Mouse (Mus musculus) ES-E14 (cell line): ENCODE measurements around the gene Efna2. TPM values are rescaled to one million over a fixed set of nuclear protein-coding genes. Genes with fewer than 3 reads are reported as not detected.
A peak's percentile ranks its signal among the peaks of the same experiment; 100 is the strongest.

Experiments used
- DNase-seq: peaks from one replicate; pipeline ENCODE4 v3.0.0-alpha.2; 2013; ENCODE audit warnings: low read depth, low spot score
- H3K27ac ChIP-seq: 2 replicates; pipeline ENCODE4 v1.5.1; 2012; ENCODE audit warnings: low read depth, mild to moderate bottlenecking, low read length, moderate library complexity, mixed read lengths; ENCODE audit not compliant: poor library complexity, insufficient read depth, severe bottlenecking
- H3K36me3 ChIP-seq: 2 replicates; pipeline ENCODE4 v1.6.1; 2012; ENCODE audit warnings: mild to moderate bottlenecking, low read length, moderate library complexity, mixed read lengths; ENCODE audit not compliant: control insufficient read depth, poor library complexity, insufficient read depth, severe bottlenecking
- H3K4me1 ChIP-seq, 2 experiments: fragments of 150-350 bp in 1 of 2; sonication (generic) in 1 of 2; 2 replicates each; pipeline ENCODE4 v1.6.1; 2012; ENCODE audit warnings: low read length in 2 of 2, mild to moderate bottlenecking in 1 of 2, mixed read lengths in 1 of 2; ENCODE audit not compliant: control insufficient read depth in 2 of 2, insufficient read depth in 2 of 2, poor library complexity in 1 of 2
- H3K4me3 ChIP-seq, 2 experiments: fragments of 150-350 bp in 1 of 2; sonication (generic) in 1 of 2; 2 replicates each; pipeline ENCODE4 v1.5.1; 2012; ENCODE audit warnings: low read length in 2 of 2, low read depth in 1 of 2, mild to moderate bottlenecking in 1 of 2, mixed read lengths in 1 of 2; ENCODE audit not compliant: insufficient read depth in 1 of 2, poor library complexity in 1 of 2, severe bottlenecking in 1 of 2
- H3K9ac ChIP-seq: 2 replicates; pipeline ENCODE4 v1.6.1; 2012; ENCODE audit warnings: low read depth, mild to moderate bottlenecking, low read length, mixed read lengths; ENCODE audit not compliant: poor library complexity, insufficient read depth, severe bottlenecking
- H3K9me3 ChIP-seq: fragments of 150-350 bp; sonication (generic); 2 replicates; pipeline ENCODE4 v1.6.1; 2012; ENCODE audit warnings: low read depth, mild to moderate bottlenecking, low read length; ENCODE audit not compliant: control insufficient read depth, insufficient read depth
- CHD2 ChIP-seq: IDR thresholded peaks from 2 replicates; pipeline ENCODE4 v1.6.1; 2014; ENCODE audit warnings: mild to moderate bottlenecking, low read depth, low read length, inconsistent platforms
- HCFC1 ChIP-seq: IDR thresholded peaks from 2 replicates; pipeline ENCODE4 v1.6.1; 2012; ENCODE audit warnings: low read length, inconsistent platforms, borderline replicate concordance; ENCODE audit not compliant: insufficient read depth
- MAFK ChIP-seq: IDR thresholded peaks from 2 replicates; pipeline ENCODE4 v1.6.1; 2014; ENCODE audit warnings: mild to moderate bottlenecking, low read depth, low read length, inconsistent platforms; ENCODE audit not compliant: insufficient read depth
- ZC3H11A ChIP-seq: IDR thresholded peaks from 2 replicates; pipeline ENCODE4 v1.6.1; 2012; ENCODE audit warnings: low read depth, mild to moderate bottlenecking, inconsistent platforms, low read length, borderline replicate concordance
- ZNF384 ChIP-seq: IDR thresholded peaks from 2 replicates; pipeline ENCODE4 v1.6.1; 2012; ENCODE audit warnings: low read depth, low read length, inconsistent platforms
- in situ Hi-C, 2 experiments: fragments of 600-800 bp; cut with MboI; formaldehyde crosslinking; loops; one replicate each; pipeline ENCODE4 v1.15.1; 2025; ENCODE audit warnings: low sequenced_read_pairs in 2 of 2, inconsistent platforms in 1 of 2; ENCODE audit not compliant: unreplicated experiment in 2 of 2
- total RNA-seq: library from RNA; depleted of rRNA; stranded (reverse); fragments of 300-350 nt; gene quantifications from 2 replicates; pipeline ENCODE4 v1.2.3, GENCODE M21; 2012

Gene Efna2
- total RNA-seq, 1 experiment: 2.7 TPM

DNA sequence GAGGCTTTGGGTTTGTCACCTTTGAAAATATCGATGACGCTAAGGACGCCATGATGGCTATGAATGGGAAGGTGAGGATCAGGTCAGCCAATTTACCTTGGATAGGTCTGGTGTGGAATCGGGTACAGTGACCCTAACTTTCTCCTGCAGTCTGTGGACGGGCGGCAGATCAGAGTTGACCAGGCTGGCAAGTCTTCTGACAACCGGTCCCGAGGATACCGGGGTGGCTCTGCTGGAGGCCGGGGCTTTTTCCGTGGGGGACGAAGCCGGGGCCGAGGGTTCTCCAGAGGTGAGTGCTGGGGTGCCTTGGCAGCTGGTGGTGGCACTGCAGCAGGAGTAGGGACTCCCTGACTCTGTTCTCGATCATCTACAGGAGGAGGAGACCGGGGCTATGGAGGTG is 9.2 kb upstream of the Efna2 start:
- TF ChIP-seq MAFK: no peak
- TF ChIP-seq ZC3H11A: no peak
- TF ChIP-seq ZNF384: no peak
- no peak for TF ChIP-seq HCFC1
- TF ChIP-seq CHD2: no peak
- no peak for DNase-seq
- Histone ChIP-seq H3K4me1 (peaks cover 9 to 21% of the 10 kb centered on the region in 2 experiments; a peak in 3 of 4 replicates), H3K27ac (no peak overlapping the region), H3K9ac (no peak overlapping the region), H3K9me3 (no peaks in the 10 kb centered on the region), H3K36me3 (peaks cover 24% of the 10 kb centered on the region), H3K4me3 (no peak overlapping the region)
- in situ Hi-C loops: loop anchor here (10.0 kb wide), 2 partner anchors 75 to 205 kb away; partner anchors contain the start of gene Ndufs7 (in 1 of the 2)

DNA sequence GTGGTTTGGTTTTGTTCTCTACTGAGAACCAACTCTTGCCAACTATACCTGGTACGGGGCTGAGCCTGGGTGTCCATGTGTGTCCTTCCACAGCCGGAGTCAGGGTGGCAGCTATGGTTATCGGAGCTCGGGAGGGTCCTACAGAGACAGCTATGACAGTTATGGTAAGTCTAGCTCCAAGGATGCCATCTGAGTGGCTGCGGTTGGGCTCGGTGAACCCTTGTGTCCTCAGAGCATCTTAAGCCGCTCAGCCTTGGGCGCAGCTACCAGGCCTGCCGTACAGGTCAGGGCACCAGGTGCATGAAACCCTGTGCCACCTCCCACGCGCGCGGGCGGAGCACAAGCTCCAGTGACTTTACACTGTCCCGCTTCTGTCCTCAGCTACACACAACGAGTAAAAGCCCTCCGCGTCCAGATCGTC is 8.7 kb upstream of the Efna2 start:
- Histone ChIP-seq H3K4me3 (no peak overlapping the region), H3K36me3 (peaks cover 24% of the 10 kb centered on the region), H3K9ac (0 out of 2 replicates have a peak overlapping the region, but pooled peaks have one; percentile 15), H3K27ac (no peak overlapping the region), H3K4me1 (peaks cover 6 to 17% of the 10 kb centered on the region in 2 experiments; a peak in 3 of 4 replicates), H3K9me3 (no peaks in the 10 kb centered on the region)
- DNase-seq: no peak
- in situ Hi-C loops: loop anchor here (10.0 kb wide), 2 partner anchors 74 to 204 kb away; partner anchors contain the start of gene Ndufs7 (in 1 of the 2)
- TF ChIP-seq MAFK (no peak), ZNF384 (no peak), ZC3H11A (no peak), CHD2 (no peak), HCFC1 (no peak)

DNA sequence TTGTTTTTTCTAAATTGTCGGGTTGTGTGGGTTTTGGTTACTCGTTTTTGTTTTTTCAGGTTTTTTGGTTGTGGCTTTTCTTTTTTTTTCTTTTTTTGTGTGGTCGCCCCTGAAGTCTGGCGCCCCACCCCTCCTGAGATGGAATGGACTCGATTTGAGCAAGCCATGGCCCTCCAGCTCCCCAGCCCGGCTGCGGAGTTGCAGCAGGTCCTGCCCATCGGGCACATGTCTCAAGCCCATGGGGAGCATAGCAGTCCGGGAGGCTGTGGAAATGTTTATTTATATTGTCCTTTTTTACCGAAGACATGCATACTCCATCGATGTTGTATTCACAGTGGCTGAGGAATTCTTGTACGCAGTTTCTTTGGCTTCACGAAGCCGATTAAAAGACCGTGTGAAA is 8.0 kb upstream of the Efna2 start:
- DNase-seq: no peak
- peak overlapping the region; percentile 87; the same call in 1 of the 2 replicates for H3K9ac ChIP-seq
- TF ChIP-seq ZNF384 (no peak), HCFC1 (no peak), MAFK (no peak)
- no peaks in the 10 kb centered on the region for H3K9me3 ChIP-seq
- H3K4me3 ChIP-seq: peak overlapping the region; percentile 15 to 80
- peaks cover 6 to 13% of the 10 kb centered on the region in 2 experiments; a peak in 3 of 4 replicates for H3K4me1 ChIP-seq
- peaks cover 24% of the 10 kb centered on the region for H3K36me3 ChIP-seq
- in situ Hi-C loops: loop anchor here (10.0 kb wide), 2 partner anchors 74 to 204 kb away; partner anchors contain the start of gene Ndufs7 (in 1 of the 2)
- H3K27ac ChIP-seq: no peak overlapping the region

DNA sequence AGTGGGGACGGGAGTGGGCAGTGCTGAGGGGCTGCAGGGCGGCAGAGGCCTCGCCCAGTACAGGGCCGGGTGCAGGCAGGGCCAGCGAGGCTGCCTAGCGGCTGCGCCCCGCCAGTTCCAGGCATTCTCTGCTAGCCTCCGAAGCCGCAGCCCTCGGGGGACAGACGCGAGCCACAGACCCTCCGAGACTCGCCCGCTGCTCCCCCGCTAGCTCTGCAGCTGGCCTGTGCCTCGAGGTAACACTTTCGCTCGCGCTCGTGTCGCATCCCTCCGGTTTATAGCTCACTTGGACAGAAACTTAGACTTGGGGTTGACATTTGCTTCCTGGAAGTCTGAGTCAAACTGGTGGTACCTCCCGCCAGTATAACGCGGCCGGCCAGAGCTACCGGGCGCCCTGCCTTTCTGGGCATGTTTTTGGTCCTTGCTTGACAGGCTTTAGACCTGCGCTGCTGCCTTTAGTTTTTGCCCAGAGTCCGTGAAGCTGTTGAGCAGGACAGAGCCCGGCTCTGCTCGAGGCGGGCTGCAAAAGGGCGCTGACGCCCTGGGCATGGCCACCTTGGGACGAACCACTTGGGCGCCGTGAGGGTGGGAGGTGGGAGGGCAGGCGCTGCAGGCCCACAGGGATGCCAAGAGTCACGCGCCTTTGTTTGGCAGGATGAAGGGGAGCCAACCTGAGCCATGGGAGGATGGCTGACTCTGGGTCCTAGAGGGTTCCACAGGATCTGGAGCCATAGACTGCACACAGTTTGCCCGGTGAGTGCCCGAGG is 7.3 kb upstream of the Efna2 start:
- TF ChIP-seq HCFC1: no peak
- TF ChIP-seq CHD2: no peak
- no peak for TF ChIP-seq MAFK
- TF ChIP-seq ZNF384: no peak
- TF ChIP-seq ZC3H11A: no peak
- peaks cover 5 to 11% of the 10 kb centered on the region in 2 experiments; a peak in 3 of 4 replicates for H3K4me1 ChIP-seq
- H3K9me3 ChIP-seq: no peaks in the 10 kb centered on the region
- H3K27ac ChIP-seq: peak overlapping the region; percentile 96
- peaks cover 24% of the 10 kb centered on the region for H3K36me3 ChIP-seq
- H3K4me3 ChIP-seq: peak overlapping the region; percentile 80 to 81
- in situ Hi-C loops: loop anchor here (10.0 kb wide), 2 partner anchors 73 to 203 kb away; partner anchors contain the start of gene Ndufs7 (in 1 of the 2)
- H3K9ac ChIP-seq: peak overlapping the region; percentile 87
- DNase-seq: no peak
